Mouse (Mus musculus): Measurements from ENCODE around the gene Tmem131.

Tmem131 gene

DNA sequence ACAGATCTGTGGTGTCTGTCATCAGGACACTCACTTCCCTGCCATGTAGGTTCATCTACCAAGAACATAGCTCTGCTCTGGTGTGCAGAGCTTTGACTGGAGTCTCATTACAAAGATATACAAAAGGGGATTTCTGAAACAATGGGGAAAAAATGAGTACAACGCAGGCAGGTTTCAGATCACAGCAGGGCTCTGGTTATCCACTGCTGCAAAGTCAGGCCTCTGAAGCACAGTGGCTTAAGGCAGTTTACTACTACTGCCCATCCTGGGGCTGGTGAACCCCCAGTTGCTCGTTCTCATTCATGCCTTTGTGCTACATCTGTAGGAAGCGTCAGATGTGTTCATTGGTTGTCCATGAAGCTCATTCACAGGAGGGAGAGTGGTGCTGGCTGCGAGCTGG is 57.0 kb downstream of the Tmem131 start:
- no peak for DNase-seq (ENCODE audit: low spot score in 2 of 2)

GRCm38 (mm10) chr1:36884536-36884935 is 58.9 kb downstream of the Tmem131 start:
- no peak for DNase-seq (ENCODE audit: low spot score in 2 of 2)

DNA sequence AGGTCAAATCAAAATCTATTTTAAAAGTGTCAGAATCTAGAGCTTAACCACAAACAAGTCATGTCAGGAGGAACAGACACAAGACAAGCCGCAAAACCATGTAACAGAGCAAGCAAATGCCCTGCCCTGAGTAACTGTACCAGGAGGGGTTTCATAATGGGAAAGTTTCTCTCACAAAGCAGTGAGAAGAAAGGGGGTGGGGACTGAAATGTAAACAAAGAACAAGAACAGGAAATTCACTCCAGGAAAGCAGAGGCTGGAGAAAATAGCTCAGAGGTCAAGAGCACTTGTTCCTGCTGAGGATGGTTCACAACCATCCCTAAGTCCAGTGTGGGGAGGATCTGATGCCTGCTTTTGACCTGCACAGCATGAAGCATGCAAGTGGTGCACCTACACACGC is 59.7 kb downstream of the Tmem131 start:
- no peak for DNase-seq (ENCODE audit: low spot score in 2 of 2)

- DNase-seq (ENCODE audit: low spot score in 2 of 2): no peak
These were observed 64.3 kb downstream of the Tmem131 start for GRCm38 (mm10) chr1:36879154-36879553.

- no peak for DNase-seq (ENCODE audit: low spot score in 2 of 2)
These were observed 66.3 kb downstream of the Tmem131 start for GRCm38 (mm10) chr1:36877126-36877525.

GRCm38 (mm10) chr1:36874874-36875561 is 68.4 kb downstream of the Tmem131 start:
- no peak for DNase-seq (ENCODE audit: low spot score in 2 of 2)

- no peak for DNase-seq (ENCODE audit: low spot score in 2 of 2)
These were observed 72.2 kb downstream of the Tmem131 start for GRCm38 (mm10) chr1:36871238-36871637.

DNA sequence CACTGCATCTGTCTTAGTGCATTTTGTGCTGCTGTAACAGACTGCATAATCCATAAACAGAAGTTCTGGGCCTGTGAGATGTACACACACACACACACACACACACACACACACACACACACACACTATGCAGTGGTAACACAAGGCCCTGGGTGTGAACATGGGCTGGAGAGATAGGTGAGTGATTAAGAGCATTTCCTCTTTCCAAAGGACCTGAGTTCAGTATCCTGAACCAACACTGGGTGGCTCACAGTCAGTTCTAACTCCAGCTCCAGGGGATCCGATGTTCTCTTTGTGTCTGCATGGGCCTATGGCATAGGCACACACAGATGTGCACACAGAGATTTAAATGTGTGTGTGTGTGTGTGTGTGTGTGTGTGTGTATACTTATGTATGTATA is 72.9 kb downstream of the Tmem131 start:
- no peak for DNase-seq (ENCODE audit: low spot score in 2 of 2)

DNA sequence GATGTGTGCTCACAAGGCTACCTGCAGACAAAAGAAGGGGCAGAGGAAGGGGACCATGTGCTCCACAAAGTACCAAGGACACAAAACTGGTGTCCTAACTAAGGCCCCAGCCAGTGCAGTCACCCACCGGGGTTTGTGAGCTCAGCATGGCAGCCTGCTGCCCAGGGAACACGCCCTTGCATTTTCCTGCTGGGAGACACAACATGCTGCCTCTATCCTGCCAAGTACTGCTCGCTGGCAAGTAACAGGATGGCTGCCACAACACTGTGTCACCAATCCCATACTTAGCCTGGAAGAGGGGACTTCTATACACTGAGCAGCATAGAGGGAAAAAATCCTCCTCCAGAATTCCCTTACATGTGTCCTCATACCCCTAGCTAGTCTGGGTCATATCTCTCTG is 78.7 kb downstream of the Tmem131 start:
- DNase-seq (ENCODE audit: low spot score in 2 of 2): peak in 1 of 2 experiments; percentile 29

DNA sequence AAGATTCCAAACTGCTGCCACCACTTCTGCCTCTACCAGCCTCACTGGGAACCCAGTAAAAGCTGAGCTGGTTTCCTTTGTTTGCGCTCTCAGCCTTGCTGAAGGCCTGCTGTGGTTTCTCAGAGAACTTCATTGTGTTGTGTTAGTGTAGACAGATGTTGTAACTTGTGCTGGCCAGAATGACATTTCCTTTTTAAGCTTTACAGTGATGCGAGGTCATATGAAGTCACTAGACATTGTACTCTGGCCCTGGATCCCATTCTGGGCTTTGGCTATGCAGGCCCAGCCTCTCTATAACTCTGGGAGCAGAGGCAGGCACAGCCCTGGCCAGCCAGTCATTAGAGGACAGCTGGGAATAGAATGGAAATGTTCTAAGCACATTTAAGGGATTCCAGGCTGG is 81.7 kb downstream of the Tmem131 start:
- DNase-seq (ENCODE audit: low spot score in 2 of 2): no peak

- no peak for DNase-seq (ENCODE audit: low spot score in 2 of 2)
These were observed 82.6 kb downstream of the Tmem131 start for GRCm38 (mm10) chr1:36860876-36861275.

GRCm38 (mm10) chr1:36860431-36860849 is 83.0 kb downstream of the Tmem131 start:
- no peak for DNase-seq (ENCODE audit: low spot score in 2 of 2)

DNA sequence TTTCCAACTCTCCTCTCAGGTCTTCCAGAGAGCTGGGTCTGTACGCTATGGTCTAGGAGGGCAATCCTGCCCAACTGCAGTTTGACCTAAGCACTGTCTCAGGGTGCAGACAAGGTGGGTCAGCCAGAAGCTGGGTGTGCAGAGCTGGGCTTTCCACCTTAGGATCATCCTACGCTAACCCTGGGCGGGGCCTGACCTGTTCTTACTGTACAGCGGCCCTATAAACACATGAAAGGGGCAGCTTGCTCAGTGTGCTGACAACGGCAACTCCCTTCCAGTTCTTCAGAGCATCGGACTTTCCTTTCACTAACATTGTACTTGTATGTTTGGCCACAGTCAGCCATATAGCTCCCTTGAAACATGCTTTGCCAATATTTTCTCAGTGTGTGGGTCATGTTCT is 86.4 kb downstream of the Tmem131 start:
- DNase-seq (ENCODE audit: low spot score in 2 of 2): no peak

- DNase-seq (ENCODE audit: low spot score in 2 of 2): no peak
These were observed 89.2 kb downstream of the Tmem131 start for GRCm38 (mm10) chr1:36854198-36854765.

GRCm38 (mm10) chr1:36852085-36852484 is 91.4 kb downstream of the Tmem131 start:
- DNase-seq (ENCODE audit: low spot score in 2 of 2): no peak

DNA sequence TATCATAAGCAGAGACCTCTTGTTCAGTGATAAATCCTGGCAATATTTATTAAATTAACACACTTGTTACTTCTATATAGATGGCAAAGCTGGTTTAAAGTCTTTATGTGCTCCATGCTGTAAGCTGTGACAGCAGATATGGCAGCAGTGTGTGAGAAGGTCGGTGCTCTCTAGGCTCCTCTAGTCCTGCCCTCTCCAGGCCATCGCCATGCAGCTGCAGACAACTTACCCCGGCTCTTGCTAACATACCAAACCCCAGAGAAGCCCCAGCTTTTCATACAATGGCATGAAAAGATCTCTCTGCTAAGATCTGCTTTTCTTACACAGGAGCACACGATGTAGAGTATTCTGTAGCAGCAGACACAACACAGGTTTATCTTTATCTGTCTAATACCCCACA is 92.1 kb downstream of the Tmem131 start:
- no peak for DNase-seq (ENCODE audit: low spot score in 2 of 2)

GRCm38 (mm10) chr1:36848036-36848435 is 95.4 kb downstream of the Tmem131 start:
- no peak for DNase-seq (ENCODE audit: low spot score in 2 of 2)

- DNase-seq (ENCODE audit: low spot score in 2 of 2): no peak
These were observed 96.2 kb downstream of the Tmem131 start for GRCm38 (mm10) chr1:36847276-36847675.

DNA sequence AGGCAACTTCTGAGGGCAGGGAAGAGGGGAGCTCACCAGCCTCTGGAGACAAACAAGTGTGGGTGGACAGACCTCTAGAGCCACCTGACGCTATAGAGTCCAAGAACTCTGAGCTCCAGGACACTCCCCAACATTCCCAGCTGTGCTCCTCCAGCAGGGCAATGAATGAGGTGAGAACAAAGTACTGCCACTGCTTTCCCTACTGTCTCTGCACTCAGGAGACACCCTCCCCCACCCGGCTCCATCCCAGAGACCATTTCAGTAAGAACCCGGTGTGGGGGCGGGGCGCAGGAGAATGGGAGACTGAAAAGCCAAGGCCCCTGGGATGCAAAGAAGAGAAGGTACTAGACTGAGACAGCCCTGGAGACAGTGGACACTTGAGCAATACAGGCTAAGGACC is 98.4 kb downstream of the Tmem131 start:
- DNase-seq (ENCODE audit: low spot score in 2 of 2): no peak

DNA sequence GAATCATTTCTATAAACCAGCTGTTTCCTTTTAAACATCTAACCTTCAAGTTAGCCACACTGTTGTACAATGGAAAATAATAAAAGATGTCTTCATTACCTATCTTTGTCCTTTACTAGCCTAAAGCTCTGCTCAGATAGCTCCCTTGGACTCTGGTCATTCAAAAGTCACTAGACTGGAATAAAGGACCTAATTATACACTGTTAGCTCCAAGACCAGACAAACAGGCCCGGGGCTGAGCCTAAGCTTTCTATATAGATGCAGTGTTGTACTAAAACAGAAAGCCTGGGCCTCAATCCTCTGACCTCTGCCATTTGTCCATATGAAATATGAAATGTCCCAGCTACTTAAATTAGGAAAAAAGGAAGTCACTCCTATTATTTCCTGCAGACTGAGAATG is 101.7 kb downstream of the Tmem131 start:
- DNase-seq (ENCODE audit: low spot score in 2 of 2): no peak

GRCm38 (mm10) chr1:36840959-36841358 is 102.5 kb downstream of the Tmem131 start:
- no peak for DNase-seq (ENCODE audit: low spot score in 2 of 2)

DNA sequence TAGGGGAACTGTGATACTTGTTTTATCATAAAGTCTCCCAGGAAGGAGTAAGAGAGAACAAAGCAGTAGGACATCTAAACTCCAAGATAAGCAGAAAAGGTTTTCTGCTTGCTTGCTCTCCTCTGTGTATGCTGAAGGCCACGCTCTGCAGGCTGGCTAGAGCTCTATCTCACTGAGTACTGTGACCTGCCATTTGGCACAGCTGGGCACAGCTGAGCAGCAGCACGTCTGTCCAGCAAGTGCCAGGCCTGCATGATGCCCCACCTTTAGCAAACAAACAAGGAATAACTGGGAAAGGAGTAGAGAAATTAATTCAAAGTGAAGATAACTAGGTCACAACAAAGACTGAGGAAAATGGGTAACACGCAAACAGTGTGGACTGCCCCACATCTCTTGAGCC is 103.6 kb downstream of the Tmem131 start:
- no peak for DNase-seq (ENCODE audit: low spot score in 2 of 2)

DNA sequence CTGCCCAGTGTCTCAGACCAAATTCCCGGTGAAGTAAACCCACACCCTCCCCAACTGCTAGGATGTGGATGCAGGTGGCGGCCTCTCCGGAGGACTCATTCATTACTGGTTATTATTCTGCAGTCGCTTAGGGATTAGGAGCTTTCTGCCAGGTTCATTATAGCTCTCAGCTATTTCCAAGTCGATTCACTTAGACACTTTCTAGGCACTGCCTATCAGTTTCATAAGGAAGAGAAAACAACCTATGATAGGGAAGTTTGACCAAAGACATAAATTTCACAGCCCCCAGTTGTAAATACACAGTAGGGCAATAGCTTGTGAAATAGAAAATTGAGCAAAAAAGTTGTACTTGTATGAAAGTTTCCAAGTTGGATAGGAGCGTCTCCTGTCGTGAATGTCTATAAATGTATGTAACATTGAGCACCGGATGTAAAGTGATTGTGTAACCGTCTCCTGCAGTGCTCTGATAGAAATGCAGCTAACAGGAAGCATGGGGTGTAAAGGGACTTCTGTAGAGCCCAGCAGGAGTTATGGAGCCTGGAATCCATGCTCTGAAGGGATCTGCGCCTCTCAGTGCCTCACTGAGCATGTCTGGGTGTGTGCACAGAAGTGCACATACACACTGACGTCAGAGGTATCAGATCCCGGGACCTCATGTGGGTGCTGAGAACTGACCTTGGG is 107.1 kb downstream of the Tmem131 start:
- DNase-seq (ENCODE audit: low spot score in 2 of 2): no peak
